Mouse (Mus musculus): ENCODE measurements around the gene Aldh16a1. TPM values are rescaled to one million over a fixed set of nuclear protein-coding genes. Genes with fewer than 3 reads are reported as not detected.
"Not testable (repeated sequence)": the region's sequence is repeated elsewhere in the genome, so short reads cannot be mapped to it uniquely, and the experiment has no call there.

Aldh16a1 gene
- total RNA-seq, 1 experiment from 2014 or later, result 39.7 TPM

DNA sequence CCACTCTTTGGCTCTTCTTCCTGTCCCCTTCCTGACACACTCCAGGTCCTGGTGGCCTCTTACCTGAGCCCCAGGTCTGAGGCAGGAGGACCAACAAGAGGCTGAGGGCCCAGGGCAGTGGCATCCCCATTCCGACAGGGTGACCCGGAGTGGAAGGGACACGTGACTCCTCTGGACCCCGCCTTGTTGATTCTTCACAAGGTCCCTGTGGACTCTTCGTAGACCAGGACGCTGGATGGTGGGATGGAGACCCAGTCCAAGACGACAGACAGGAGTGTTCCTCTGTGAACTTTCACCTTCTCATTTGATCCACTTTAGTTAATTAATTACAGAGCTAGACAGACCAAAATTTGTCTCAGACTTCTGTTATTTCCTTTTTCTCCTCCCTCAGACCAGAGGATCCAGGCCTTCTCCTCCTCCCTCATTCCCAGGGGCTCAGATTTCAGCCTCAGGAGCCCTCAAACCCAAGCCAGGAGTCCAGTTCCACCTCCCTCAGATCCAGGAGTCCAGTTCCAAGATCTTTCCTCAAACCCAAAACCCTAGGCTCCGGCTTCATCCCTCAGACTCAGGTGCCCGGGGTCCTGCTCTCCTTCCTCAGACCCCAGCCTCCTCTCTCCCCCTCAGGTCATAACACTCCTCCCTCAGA, 51.3 kb downstream of the Aldh16a1 start:
- no peak for ATAC-seq (ENCODE audit: extremely low read depth, insufficient number of reproducible peaks, low FRiP score, poor library complexity, severe bottlenecking)

DNA sequence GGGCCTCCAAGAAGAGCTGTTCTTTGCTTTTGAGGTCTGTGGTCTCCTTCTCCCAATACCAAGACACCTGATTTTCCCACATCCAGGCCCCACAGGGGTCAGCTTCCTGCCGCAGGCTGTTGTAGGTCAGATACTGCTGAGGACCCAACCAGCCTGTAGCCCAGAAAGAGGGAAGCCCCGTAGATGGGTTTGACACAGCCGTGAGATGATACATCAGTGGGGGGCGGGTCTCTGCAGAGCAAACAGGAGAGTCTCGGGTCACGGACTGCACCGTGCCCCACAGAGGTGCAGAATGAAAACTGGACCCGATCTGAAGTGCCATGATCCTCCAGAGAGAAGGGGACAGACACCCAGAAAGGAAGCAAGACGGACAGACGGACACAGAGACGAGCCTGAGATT, 51.9 kb downstream of the Aldh16a1 start:
- no peak for ATAC-seq (ENCODE audit: extremely low read depth, insufficient number of reproducible peaks, low FRiP score, poor library complexity, severe bottlenecking)

DNA sequence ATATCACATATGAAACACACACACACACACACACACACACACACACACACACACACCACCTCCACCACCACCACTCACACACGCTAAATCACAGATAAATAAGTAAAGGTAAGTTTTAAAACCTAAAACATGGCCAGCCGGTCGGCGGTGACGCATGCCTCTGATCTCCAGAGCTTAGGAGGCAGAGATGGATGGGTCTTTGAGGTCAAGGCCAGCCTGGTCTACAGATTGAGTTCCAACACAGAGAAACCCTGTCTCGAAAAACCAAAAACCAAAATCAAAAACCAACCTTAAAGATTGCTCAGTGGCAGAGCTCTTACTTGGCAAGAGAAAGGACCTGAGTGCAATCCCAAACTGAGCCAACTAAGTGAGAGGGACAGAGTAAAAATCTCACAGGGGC, 54.3 kb downstream of the Aldh16a1 start:
- no peak for ATAC-seq (ENCODE audit: extremely low read depth, insufficient number of reproducible peaks, low FRiP score, poor library complexity, severe bottlenecking)

DNA sequence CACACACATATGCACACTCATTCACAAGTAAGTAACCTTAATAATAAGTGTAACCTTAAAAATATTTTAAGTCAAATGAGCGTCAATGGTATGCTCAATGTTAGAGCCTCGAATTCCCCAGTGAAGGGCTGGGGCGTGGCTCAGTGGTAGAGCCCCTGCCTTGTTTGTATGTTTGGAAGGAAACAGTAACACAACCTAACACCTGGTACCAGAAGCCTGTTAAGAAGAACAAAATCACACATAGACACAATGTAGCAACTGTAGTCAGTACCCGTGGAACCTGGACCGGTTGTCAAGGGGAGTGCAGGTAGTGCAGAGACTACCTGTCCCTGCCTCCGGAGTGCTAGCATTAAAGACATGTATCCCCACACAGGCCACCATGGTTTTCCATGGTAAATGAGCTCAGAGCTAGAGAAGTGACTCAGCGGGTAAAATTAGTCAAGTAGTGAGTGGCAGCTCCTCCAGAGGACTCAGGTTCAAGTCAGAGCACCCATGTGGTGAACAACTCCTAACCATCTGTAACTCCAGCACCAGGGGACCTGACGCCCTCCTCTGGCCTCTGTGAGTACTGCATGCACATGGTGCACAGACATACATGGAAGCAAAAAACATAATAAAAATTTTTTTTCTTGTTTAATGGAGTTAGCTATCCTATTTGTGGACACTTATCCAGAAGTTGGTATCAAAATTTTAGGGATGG, 55.7 kb downstream of the Aldh16a1 start:
- ATAC-seq (ENCODE audit: extremely low read depth, insufficient number of reproducible peaks, low FRiP score, poor library complexity, severe bottlenecking), result no peak

DNA sequence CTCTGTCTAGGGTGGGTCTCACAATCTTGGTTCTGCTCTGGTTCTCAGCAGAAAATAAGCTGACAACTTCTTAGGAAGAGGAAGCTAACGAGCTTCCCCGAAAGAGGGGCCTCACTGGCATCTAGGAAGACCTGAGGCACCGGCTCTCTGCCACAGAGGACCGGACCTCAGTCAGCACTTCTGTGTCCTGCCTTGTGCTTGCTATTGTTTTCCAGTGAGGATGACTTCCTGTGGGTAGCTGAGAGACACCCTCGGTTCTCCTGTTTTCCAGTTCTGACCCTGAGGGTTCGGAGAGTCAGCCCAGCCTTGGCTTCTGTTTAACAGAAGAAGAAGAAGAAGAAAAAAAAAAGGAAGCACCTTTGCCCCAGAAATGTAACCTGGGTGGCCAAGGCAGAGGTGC, 56.9 kb downstream of the Aldh16a1 start:
- no peak for ATAC-seq (ENCODE audit: extremely low read depth, insufficient number of reproducible peaks, low FRiP score, poor library complexity, severe bottlenecking)

DNA sequence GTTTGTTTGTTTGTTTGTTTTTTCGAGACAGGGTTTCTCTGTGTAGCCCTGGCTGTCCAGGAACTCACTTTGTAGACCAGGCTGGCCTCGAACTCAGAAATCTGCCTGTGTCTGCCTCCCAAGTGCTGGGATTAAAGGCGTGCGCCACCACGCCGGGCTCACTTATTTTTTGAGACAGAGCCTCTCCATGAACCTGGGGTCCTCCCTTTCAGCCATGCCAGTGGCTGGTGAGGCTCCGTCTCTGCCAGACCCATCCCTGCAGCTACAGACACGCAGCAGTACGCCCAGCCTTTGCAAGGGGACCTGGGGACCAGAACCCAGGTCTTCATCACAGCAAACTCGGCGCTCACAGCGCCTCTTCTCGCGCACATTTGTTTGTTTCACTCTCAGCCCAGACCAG, 58.4 kb downstream of the Aldh16a1 start:
- not testable (repeated sequence) for ATAC-seq (ENCODE audit: extremely low read depth, insufficient number of reproducible peaks, low FRiP score, poor library complexity, severe bottlenecking)

DNA sequence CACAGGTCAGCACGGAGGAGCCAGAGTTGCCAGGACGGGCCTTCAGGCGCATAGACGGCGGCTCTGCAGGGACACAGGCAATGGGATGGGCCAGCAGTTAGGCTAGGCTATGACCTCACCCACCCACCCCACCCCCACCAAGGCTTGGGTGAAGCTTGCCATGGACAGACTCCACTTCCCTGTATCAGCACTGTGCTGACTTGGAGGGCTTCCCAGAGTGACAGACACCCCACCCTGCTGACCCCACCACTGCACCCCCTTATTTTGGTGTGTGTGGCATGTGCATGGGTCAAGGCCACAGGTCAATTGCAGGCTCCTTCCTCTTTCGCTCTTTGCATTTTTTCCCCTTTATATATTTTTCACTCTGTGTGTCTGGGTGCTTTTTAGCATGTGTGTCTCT, 59.0 kb downstream of the Aldh16a1 start:
- no peak for ATAC-seq (ENCODE audit: extremely low read depth, insufficient number of reproducible peaks, low FRiP score, poor library complexity, severe bottlenecking)

DNA sequence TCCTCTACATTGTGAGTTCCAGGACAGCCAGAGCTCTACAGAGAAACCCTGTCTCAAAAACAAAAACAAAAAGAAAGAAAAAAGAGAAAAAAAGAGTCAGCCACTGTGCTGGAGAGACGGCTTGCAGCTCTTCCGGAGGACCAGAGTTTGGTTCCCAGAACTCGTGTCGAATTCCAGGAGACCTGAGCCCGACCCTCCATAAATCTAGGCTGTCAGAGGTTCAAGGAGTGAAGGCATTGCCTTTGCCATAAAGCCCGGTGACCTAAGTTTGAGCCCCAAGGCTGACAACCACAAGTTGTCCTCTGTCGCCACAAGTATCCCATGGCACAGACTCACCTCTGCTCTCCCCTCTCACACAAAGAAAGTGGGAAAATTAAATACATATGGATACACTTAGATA, 60.3 kb downstream of the Aldh16a1 start:
- ATAC-seq (ENCODE audit: extremely low read depth, insufficient number of reproducible peaks, low FRiP score, poor library complexity, severe bottlenecking), result no peak

DNA sequence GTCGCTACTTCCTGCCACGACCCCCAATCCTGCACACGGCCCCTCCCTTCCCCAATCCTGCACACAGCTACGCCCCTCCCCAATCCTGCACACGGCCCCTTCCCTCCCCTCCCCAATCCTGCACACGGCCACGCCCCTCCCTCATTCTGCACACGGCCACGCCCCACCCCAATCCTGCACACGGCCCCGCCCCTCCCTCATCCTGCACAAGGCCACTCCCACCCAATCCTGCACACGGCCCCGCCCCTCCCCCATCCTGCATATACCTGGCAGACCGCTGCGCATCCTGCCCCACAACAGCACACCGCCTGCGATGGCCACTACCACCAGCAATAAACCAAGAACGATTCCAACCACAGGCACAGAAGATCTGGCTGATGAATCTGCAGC, 60.9 kb downstream of the Aldh16a1 start:
- no peak for ATAC-seq (ENCODE audit: extremely low read depth, insufficient number of reproducible peaks, low FRiP score, poor library complexity, severe bottlenecking)

DNA sequence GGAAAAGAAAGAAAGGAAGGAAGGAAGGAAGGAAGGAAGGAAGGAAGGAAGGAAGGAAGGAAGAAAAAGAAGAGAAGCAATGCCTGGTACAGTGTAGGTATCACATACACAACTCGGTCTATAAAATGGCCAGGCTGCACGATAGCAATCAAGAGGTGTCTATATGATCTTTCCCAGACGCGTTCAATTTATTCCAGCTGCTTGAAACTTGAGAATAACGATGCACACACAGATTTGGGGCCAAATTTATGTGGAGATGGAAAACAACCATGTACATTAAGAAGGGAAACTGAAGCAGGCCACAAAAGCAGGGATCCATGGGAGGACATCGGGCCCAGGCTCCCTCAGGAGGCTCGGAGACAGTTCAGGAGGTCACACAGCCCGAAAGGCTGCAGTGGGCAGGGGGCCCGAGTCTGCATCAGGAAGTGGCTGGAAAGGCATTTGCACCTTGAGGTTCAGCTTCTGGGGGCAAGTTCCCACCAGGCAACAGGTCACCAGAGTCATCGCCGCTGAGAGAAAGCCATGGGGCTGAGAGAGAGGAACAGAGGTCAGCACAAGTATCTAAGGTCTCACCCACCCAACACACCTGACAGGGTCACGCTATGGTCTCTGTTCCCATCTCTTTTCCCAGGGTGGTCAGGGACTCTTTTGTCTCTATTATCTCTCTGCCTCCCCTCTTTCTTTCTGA, 61.4 kb downstream of the Aldh16a1 start:
- ATAC-seq (ENCODE audit: extremely low read depth, insufficient number of reproducible peaks, low FRiP score, poor library complexity, severe bottlenecking), result no peak

DNA sequence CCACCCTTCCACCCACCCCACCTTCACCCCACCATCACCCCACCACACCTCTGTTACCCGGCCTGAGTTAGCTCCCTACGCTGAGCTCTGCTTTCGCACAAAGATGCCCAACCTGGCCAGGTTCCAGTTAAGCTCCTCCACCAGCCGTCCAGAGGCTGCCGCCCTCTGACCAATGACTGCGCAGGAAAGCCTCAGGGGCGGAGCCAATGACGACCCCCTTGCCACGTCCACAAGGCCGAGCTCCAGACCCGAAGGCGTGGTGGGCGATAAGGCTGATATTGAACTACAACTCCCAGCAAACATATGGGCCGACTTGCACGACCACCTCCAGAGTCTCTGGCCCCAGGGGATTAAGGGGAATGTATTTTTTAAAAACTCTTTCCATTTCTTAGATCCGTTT, 62.3 kb downstream of the Aldh16a1 start, which contains the start of gene Rcn3:
Gene Rcn3, minus strand, starts transcription at position 174 of the 400 bp plus-strand sequence.
- ATAC-seq (ENCODE audit: extremely low read depth, insufficient number of reproducible peaks, low FRiP score, poor library complexity, severe bottlenecking), result no peak

DNA sequence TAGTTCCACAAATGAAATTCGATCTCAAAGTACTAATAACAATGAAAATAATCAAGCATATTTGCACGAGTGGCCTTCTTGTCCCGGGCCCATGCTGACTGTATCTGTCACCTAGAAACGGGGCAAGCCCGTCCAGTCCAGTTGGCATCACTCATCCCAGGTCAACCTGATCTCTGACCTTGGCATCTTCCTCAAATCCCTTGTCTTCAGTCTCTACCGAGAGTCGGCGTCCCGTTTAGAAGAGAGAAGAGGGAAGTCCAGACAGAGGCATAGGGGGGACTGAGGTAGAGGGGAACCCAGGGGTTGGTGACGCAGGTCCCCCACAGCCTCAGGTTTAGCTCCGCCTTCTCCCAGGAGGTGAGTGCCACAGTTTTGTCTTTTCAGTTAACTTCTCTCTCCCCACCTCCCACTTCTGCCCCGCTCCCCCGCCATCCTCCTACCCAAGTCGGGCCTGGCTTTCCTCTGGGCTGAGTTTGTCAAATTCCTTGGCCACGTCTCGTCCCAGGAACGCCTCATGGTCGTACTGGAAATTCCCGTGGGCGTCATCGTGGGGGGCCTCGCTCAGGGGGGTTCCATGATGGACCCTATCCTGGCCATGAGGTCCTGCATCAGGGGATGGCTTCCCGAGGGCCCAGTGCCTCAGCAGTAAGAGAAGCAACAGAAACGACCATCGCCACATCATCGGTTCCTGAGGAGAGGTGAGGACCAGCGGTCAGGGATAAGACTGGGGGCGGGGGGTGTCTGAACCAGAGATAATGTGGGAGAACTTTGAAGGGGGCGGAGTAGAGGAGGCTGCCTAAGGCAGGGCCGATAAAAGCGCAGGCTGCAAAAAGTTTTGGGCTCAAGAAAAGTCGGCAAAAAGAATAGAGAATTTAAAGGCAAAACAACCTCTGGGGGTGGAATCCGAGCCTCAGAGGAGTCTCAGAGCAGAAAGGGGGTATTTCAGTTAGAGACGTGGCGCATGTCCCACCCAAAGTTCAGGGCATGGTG, 63.1 kb downstream of the Aldh16a1 start:
- ATAC-seq (ENCODE audit: extremely low read depth, insufficient number of reproducible peaks, low FRiP score, poor library complexity, severe bottlenecking), result peak; percentile 63

Other genes with a start within 250 kb of the Aldh16a1 start
- gene Ap2a1, start 225.1 kb downstream of the Aldh16a1 start, total RNA-seq (2017), result 23.9 and 29.8 TPM in 2 replicates
- not detected in 2 replicates for gene Tsks, start 211.4 kb downstream of the Aldh16a1 start, total RNA-seq (2017)
- not detected in 2 replicates for gene Cpt1c, start 179.7 kb downstream of the Aldh16a1 start, total RNA-seq (2017)
- 41.1 and 52.0 TPM in 2 replicates for gene Prmt1, start 168.0 kb downstream of the Aldh16a1 start, total RNA-seq (2017)
- 216 and 230 TPM in 2 replicates for gene Irf3, start 156.9 kb downstream of the Aldh16a1 start, total RNA-seq (2017)
- gene Bcl2l12, start 155.9 kb downstream of the Aldh16a1 start, total RNA-seq (2017), result 17.8 and 20.9 TPM in 2 replicates
- 35.7 and 39.7 TPM in 2 replicates for gene Scaf1, start 138.2 kb downstream of the Aldh16a1 start, total RNA-seq (2017)
- 4.9 and 7.1 TPM in 2 replicates for gene Rras, start 136.6 kb downstream of the Aldh16a1 start, total RNA-seq (2017)
- 7.6 and 10.2 TPM in 2 replicates for gene Prr12, start 101.7 kb downstream of the Aldh16a1 start, total RNA-seq (2017)
- 50.7 and 51.0 TPM in 2 replicates for gene Nosip, start 92.2 kb downstream of the Aldh16a1 start, total RNA-seq (2017)
- 19.8 and 21.8 TPM in 2 replicates for gene Prrg2, start 91.9 kb downstream of the Aldh16a1 start, total RNA-seq (2017)
- gene Rcn3, start 62.4 kb downstream of the Aldh16a1 start, total RNA-seq (2017), result 9.2 and 16.1 TPM in 2 replicates
- gene Fcgrt, start 50.7 kb downstream of the Aldh16a1 start, total RNA-seq (2017), result 29.6 and 32.2 TPM in 2 replicates
- 587 and 609 TPM in 2 replicates for gene Rps11, start 30.1 kb downstream of the Aldh16a1 start, total RNA-seq (2017)
- 2,520 and 3,147 TPM in 2 replicates for gene Rpl13a, start 25.8 kb downstream of the Aldh16a1 start, total RNA-seq (2017)
- 0.58 TPM in 1 of 2 replicates, not detected in the other for gene Gm45713, start 18.4 kb downstream of the Aldh16a1 start, total RNA-seq (2017)
- 34.4 and 37.5 TPM in 2 replicates for gene Flt3l, start 18.2 kb downstream of the Aldh16a1 start, total RNA-seq (2017)
- 33.4 and 38.5 TPM in 2 replicates for gene Pih1d1, start 281 bp downstream of the Aldh16a1 start, total RNA-seq (2017)
- not detected in 2 replicates for gene Slc17a7, start 9.4 kb upstream of the Aldh16a1 start, total RNA-seq (2017)
- not detected in 2 replicates for gene Gfy, start 25.0 kb upstream of the Aldh16a1 start, total RNA-seq (2017)
- not detected in 2 replicates for gene Pth2, start 26.4 kb upstream of the Aldh16a1 start, total RNA-seq (2017)
- 0.25 and 0.35 TPM in 2 replicates for gene Ccdc155, start 50.3 kb upstream of the Aldh16a1 start, total RNA-seq (2017)
- gene Dkkl1, start 57.6 kb upstream of the Aldh16a1 start, total RNA-seq (2017), result 1.6 and 2.8 TPM in 2 replicates
- not detected in 2 replicates for gene Tead2, start 61.2 kb upstream of the Aldh16a1 start, total RNA-seq (2017)
- gene Cd37, start 84.5 kb upstream of the Aldh16a1 start, total RNA-seq (2017), result 602 and 650 TPM in 2 replicates
- 0.12 TPM in 1 of 2 replicates, not detected in the other for gene Slc6a16, start 86.5 kb upstream of the Aldh16a1 start, total RNA-seq (2017)
- not detected in 2 replicates for gene Slc6a21, start 122.9 kb upstream of the Aldh16a1 start, total RNA-seq (2017)
- gene Trpm4, start 179.2 kb upstream of the Aldh16a1 start, total RNA-seq (2017), result 2.6 and 5.2 TPM in 2 replicates
- not detected in 2 replicates for gene Hrc, start 180.7 kb upstream of the Aldh16a1 start, total RNA-seq (2017)
- gene Ppfia3, start 212.4 kb upstream of the Aldh16a1 start, total RNA-seq (2017), result not detected in 2 replicates
- 0.70 TPM in 1 of 2 replicates, not detected in the other for gene Lin7b, start 216.0 kb upstream of the Aldh16a1 start, total RNA-seq (2017)
- 502 and 563 TPM in 2 replicates for gene Snrnp70, start 241.2 kb upstream of the Aldh16a1 start, total RNA-seq (2017)